Mouse (Mus musculus): ENCODE data around the gene Ext2. TPM values are rescaled to one million over a fixed set of nuclear protein-coding genes. Genes with fewer than 3 reads are reported as not detected.

Ext2 gene
- polyA plus RNA-seq, 1 experiment from 2014 or later, result 77.0 TPM

Other genes with a start within 250 kb of the Ext2 start
- 2.1 and 2.6 TPM in 2 replicates for gene Alx4, start 180.2 kb downstream of the Ext2 start, polyA plus RNA-seq (2014; fragmentation: Nextera tagmentation; extraction: Ambion mirVana)
- gene Accs, start 27.4 kb upstream of the Ext2 start, polyA plus RNA-seq (2014; fragmentation: Nextera tagmentation; extraction: Ambion mirVana), result 5.6 and 7.8 TPM in 2 replicates
- gene Accsl, start 46.6 kb upstream of the Ext2 start, polyA plus RNA-seq (2014; fragmentation: Nextera tagmentation; extraction: Ambion mirVana), result not detected in 2 replicates
- 5.6 and 7.5 TPM in 2 replicates for gene Gm13889, start 134.6 kb upstream of the Ext2 start, polyA plus RNA-seq (2014; fragmentation: Nextera tagmentation; extraction: Ambion mirVana)
- not detected in 2 replicates for gene Gm27027, start 173.8 kb upstream of the Ext2 start, polyA plus RNA-seq (2014; fragmentation: Nextera tagmentation; extraction: Ambion mirVana)
- gene Alkbh3, start 188.2 kb upstream of the Ext2 start, polyA plus RNA-seq (2014; fragmentation: Nextera tagmentation; extraction: Ambion mirVana), result 46.6 and 47.8 TPM in 2 replicates

All from neural tube, embryonic 11.5 days (tissue).